Mouse (Mus musculus) kidney, embryonic 14.5 days (tissue): ENCODE measurements around the gene Rrp1b. TPM values are rescaled to one million over a fixed set of nuclear protein-coding genes. Genes with fewer than 3 reads are reported as not detected.
"Not testable (repeated sequence)": the region's sequence is repeated elsewhere in the genome, so short reads cannot be mapped to it uniquely, and the experiment has no call there.

Source experiments
- ATAC-seq: fragments of 200-750 bp; cut with Nextera tagmentation; 2 replicates; pipeline ENCODE4 v1.8.0; 2017; ENCODE audit warnings: moderate number of reproducible peaks, mild to moderate bottlenecking, moderate TSS enrichment, moderate library complexity; ENCODE audit not compliant: low FRiP score, low TSS enrichment
- H3K27ac ChIP-seq: fragments of 300-500 bp; sonication (generic); 2 replicates; pipeline ENCODE4 v1.5.1; 2014; ENCODE audit warnings: low read depth, mild to moderate bottlenecking, low read length, moderate library complexity, mixed read lengths
- H3K27me3 ChIP-seq: fragments of 300-500 bp; sonication (generic); 2 replicates; pipeline ENCODE4 v1.6.1; 2014; ENCODE audit warnings: mild to moderate bottlenecking, low read length; ENCODE audit not compliant: control insufficient read depth, insufficient read depth
- H3K36me3 ChIP-seq: fragments of 300-500 bp; sonication (generic); 2 replicates; pipeline ENCODE4 v1.6.1; 2014; ENCODE audit warnings: low read length, mixed read lengths; ENCODE audit not compliant: control insufficient read depth, insufficient read depth
- H3K4me1 ChIP-seq: fragments of 300-500 bp; sonication (generic); 2 replicates; pipeline ENCODE4 v1.6.1; 2014; ENCODE audit warnings: low read length, mixed read lengths; ENCODE audit not compliant: control insufficient read depth, insufficient read depth
- H3K4me2 ChIP-seq: fragments of 300-500 bp; sonication (generic); replicated peaks from 2 replicates; pipeline ENCODE4 v1.6.1; 2014; ENCODE audit warnings: low read depth, mild to moderate bottlenecking, low read length
- H3K4me3 ChIP-seq: fragments of 300-500 bp; sonication (generic); 2 replicates; pipeline ENCODE4 v1.5.1; 2014; ENCODE audit warnings: mild to moderate bottlenecking, low read length
- H3K9ac ChIP-seq: fragments of 300-500 bp; sonication (generic); 2 replicates; pipeline ENCODE4 v1.6.1; 2014; ENCODE audit warnings: low read depth, mild to moderate bottlenecking, low read length, moderate library complexity
- H3K9me3 ChIP-seq: fragments of 300-500 bp; sonication (generic); 2 replicates; pipeline ENCODE4 v1.6.1; 2016; ENCODE audit warnings: low read length; ENCODE audit not compliant: control insufficient read depth
- WGBS: fragments of 180-500 bp; shearing (Covaris S2); extraction: QIAGEN DNeasy Blood & Tissue Kit; methylation state at CpG from one replicate; pipeline ENCODE4 v1.1.7; 2014; 5-methylcytosine and 5-hydroxymethylcytosine counted together
- polyA plus RNA-seq: library from polyadenylated mRNA; unstranded; fragments of >200 nt; fragmentation: Nextera tagmentation; extraction: Ambion mirVana; gene quantifications from 2 replicates; pipeline ENCODE4 v1.2.1, GENCODE M21; 2014

Gene Rrp1b
- polyA plus RNA-seq, 1 experiment from 2014 or later = 77.5 TPM

GRCm38 (mm10) chr17:32087069-32087468 is 51.2 kb downstream of the Rrp1b start:
- no peak for ATAC-seq
- H3K27me3 ChIP-seq = no peaks in the 10 kb centered on the region
- H3K9me3 ChIP-seq = no peaks in the 10 kb centered on the region
- peaks cover 10% of the 10 kb centered on the region for H3K4me1 ChIP-seq
- no peaks in the 10 kb centered on the region for H3K36me3 ChIP-seq
- H3K9ac ChIP-seq = no peak overlapping the region
- no peak overlapping the region for H3K4me2 ChIP-seq
- WGBS = 95% methylated on average over 2 of the region's 2 CpGs
- H3K4me3 ChIP-seq = no peak overlapping the region
- H3K27ac ChIP-seq = no peak overlapping the region

- Histone ChIP-seq H3K27ac (peak overlapping the region; percentile 69; the same call in 1 of the 2 replicates), H3K4me1 (peaks cover 10% of the 10 kb centered on the region), H3K27me3 (no peaks in the 10 kb centered on the region), H3K4me2 (peak overlapping the region; percentile 43), H3K36me3 (no peaks in the 10 kb centered on the region), H3K9me3 (peaks cover 6% of the 10 kb centered on the region), H3K9ac (no peak overlapping the region), H3K4me3 (peak overlapping the region; percentile 19)
- 9% methylated on average over 1 of the region's 1 CpGs for WGBS
- peak; percentile 65 for ATAC-seq
These were observed 55.1 kb downstream of the Rrp1b start for GRCm38 (mm10) chr17:32091032-32091363.

GRCm38 (mm10) chr17:32091364-32092240 is 55.7 kb downstream of the Rrp1b start:
- peak overlapping the region; percentile 19 for H3K4me3 ChIP-seq
- 5% methylated on average over 13 of the region's 16 CpGs for WGBS
- H3K9me3 ChIP-seq, H3K9ac ChIP-seq, H3K36me3 ChIP-seq, H3K27me3 ChIP-seq, H3K4me1 ChIP-seq: not testable (repeated sequence)
- ATAC-seq = peak; percentile 94
- H3K4me2 ChIP-seq = peak overlapping the region; percentile 43
- peak overlapping the region; percentile 69; the same call in 1 of the 2 replicates for H3K27ac ChIP-seq

GRCm38 (mm10) chr17:32092241-32092619 is 56.3 kb downstream of the Rrp1b start:
- peaks cover 10% of the 10 kb centered on the region for H3K4me1 ChIP-seq
- H3K4me2 ChIP-seq = no peak overlapping the region
- no peak for ATAC-seq
- peaks cover 6% of the 10 kb centered on the region for H3K9me3 ChIP-seq
- no peaks in the 10 kb centered on the region for H3K36me3 ChIP-seq
- WGBS = 80% methylated on average over 1 of the region's 1 CpGs
- no peak overlapping the region for H3K9ac ChIP-seq
- no peak overlapping the region for H3K4me3 ChIP-seq
- H3K27me3 ChIP-seq = no peaks in the 10 kb centered on the region
- no peak overlapping the region for H3K27ac ChIP-seq

GRCm38 (mm10) chr17:32092895-32093294 is 57.0 kb downstream of the Rrp1b start:
- Histone ChIP-seq H3K27me3 (no peaks in the 10 kb centered on the region), H3K4me2 (no peak overlapping the region), H3K9ac (no peak overlapping the region), H3K4me1 (peaks cover 10% of the 10 kb centered on the region), H3K36me3 (no peaks in the 10 kb centered on the region), H3K27ac (no peak overlapping the region), H3K4me3 (no peak overlapping the region), H3K9me3 (peaks cover 6% of the 10 kb centered on the region)
- 82% methylated on average over 5 of the region's 5 CpGs for WGBS
- no peak for ATAC-seq

- H3K9ac ChIP-seq = no peak overlapping the region
- no peak for ATAC-seq
- H3K36me3 ChIP-seq = no peaks in the 10 kb centered on the region
- peaks cover 12% of the 10 kb centered on the region; the same call in 1 of the 2 replicates for H3K4me1 ChIP-seq
- H3K9me3 ChIP-seq = peaks cover 6% of the 10 kb centered on the region
- no peak overlapping the region for H3K4me3 ChIP-seq
- no peak overlapping the region for H3K27ac ChIP-seq
- no peak overlapping the region for H3K4me2 ChIP-seq
- peaks cover 6% of the 10 kb centered on the region; the same call in 1 of the 2 replicates for H3K27me3 ChIP-seq
- WGBS = 83% methylated on average over 1 of the region's 1 CpGs
These were observed 61.8 kb downstream of the Rrp1b start for GRCm38 (mm10) chr17:32097676-32098075.

- ATAC-seq = not testable (repeated sequence)
These were observed 63.0 kb downstream of the Rrp1b start for GRCm38 (mm10) chr17:32098905-32099304.

GRCm38 (mm10) chr17:32099574-32099942 is 63.7 kb downstream of the Rrp1b start:
- peak; percentile 33 for ATAC-seq
- WGBS = 27% methylated on average over 8 of the region's 8 CpGs

More at GRCm38 (mm10) chr17:32098905-32099304, 63.0 kb downstream of the Rrp1b start:
- H3K9ac ChIP-seq, H3K27me3 ChIP-seq, H3K4me2 ChIP-seq, H3K27ac ChIP-seq, H3K36me3 ChIP-seq, H3K9me3 ChIP-seq, H3K4me3 ChIP-seq: not testable (repeated sequence)
- H3K4me1 ChIP-seq = peaks cover 12% of the 10 kb centered on the region; the same call in 1 of the 2 replicates
- WGBS = 87% methylated on average over 6 of the region's 6 CpGs

GRCm38 (mm10) chr17:32099943-32100586 is 64.2 kb downstream of the Rrp1b start:
- Histone ChIP-seq H3K4me2 (peak overlapping the region; percentile 96), H3K27me3 (peaks cover 6% of the 10 kb centered on the region; the same call in 1 of the 2 replicates), H3K9me3 (no peaks in the 10 kb centered on the region), H3K4me1 (peaks cover 12% of the 10 kb centered on the region; the same call in 1 of the 2 replicates), H3K36me3 (no peaks in the 10 kb centered on the region), H3K9ac (peak overlapping the region; percentile 60), H3K4me3 (peak overlapping the region; percentile 44), H3K27ac (no peak overlapping the region)
- ATAC-seq = peak; percentile 86
- 1% methylated on average over 44 of the region's 44 CpGs for WGBS

More at GRCm38 (mm10) chr17:32099574-32099942, 63.7 kb downstream of the Rrp1b start:
- no peaks in the 10 kb centered on the region for H3K36me3 ChIP-seq
- H3K4me1 ChIP-seq = peaks cover 12% of the 10 kb centered on the region; the same call in 1 of the 2 replicates
- peaks cover 6% of the 10 kb centered on the region; the same call in 1 of the 2 replicates for H3K27me3 ChIP-seq
- peak overlapping the region; percentile 60 for H3K9ac ChIP-seq
- peak overlapping the region; percentile 96 for H3K4me2 ChIP-seq
- H3K4me3 ChIP-seq = peak overlapping the region; percentile 44
- H3K9me3 ChIP-seq = no peaks in the 10 kb centered on the region
- H3K27ac ChIP-seq = no peak overlapping the region
